Mouse (Mus musculus): ENCODE measurements at regions not wholly inside any gene's neighbourhood (a gene's known extent, or its start where the extent isn't known, plus 50 kb on each side); places are given as distances from the start of the nearest gene placed in this dataset.

- DNase-seq (ENCODE audit: low read depth, low spot score): no peak
Observed at GRCm38 (mm10) chr17:43214038-43214437, 56.1 kb upstream of the Adgrf1 start.

- no peak for DNase-seq (ENCODE audit: low read depth, low spot score)
Observed at GRCm38 (mm10) chr17:43219636-43220035, 50.5 kb upstream of the Adgrf1 start.

Data from forelimb bud, embryonic 11.5 days (tissue).